Mouse (Mus musculus): Measurements from ENCODE around the gene Otud7b. TPM values are rescaled to one million over a fixed set of nuclear protein-coding genes. Genes with fewer than 3 reads are reported as not detected.

Gene Otud7b
- polyA plus RNA-seq, 1 experiment from 2014 or later, result 14.9 TPM

- Histone ChIP-seq H3K4me1 (0 out of 2 replicates have a peak, but pooled peaks cover 2% of the 10 kb centered on the region), H3K9me3 (no peaks in the 10 kb centered on the region), H3K4me3 (no peak overlapping the region), H3K9ac (no peak overlapping the region), H3K36me3 (peaks cover 87% of the 10 kb centered on the region), H3K4me2 (no peak overlapping the region), H3K27me3 (replicated peaks) (no peaks in the 10 kb centered on the region), H3K27ac (replicated peaks) (no peak overlapping the region)
- no peak for ATAC-seq (ENCODE audit: extremely low read depth, insufficient number of reproducible peaks, low FRiP score, low TSS enrichment)
- WGBS, result 80% methylated on average over 7 of the region's 7 CpGs
Observed at GRCm38 (mm10) chr3:96151836-96152235, 47.5 kb downstream of the Otud7b start.

GRCm38 (mm10) chr3:96152611-96153010, 48.3 kb downstream of the Otud7b start:
- Histone ChIP-seq H3K4me1 (0 out of 2 replicates have a peak, but pooled peaks cover 2% of the 10 kb centered on the region), H3K27me3 (replicated peaks) (no peaks in the 10 kb centered on the region), H3K4me2 (no peak overlapping the region), H3K9me3 (no peaks in the 10 kb centered on the region), H3K36me3 (peaks cover 86% of the 10 kb centered on the region), H3K9ac (no peak overlapping the region), H3K4me3 (no peak overlapping the region), H3K27ac (replicated peaks) (no peak overlapping the region)
- no peak for ATAC-seq (ENCODE audit: extremely low read depth, insufficient number of reproducible peaks, low FRiP score, low TSS enrichment)
- 93% methylated on average over 5 of the region's 5 CpGs for WGBS

GRCm38 (mm10) chr3:96155501-96155900, 51.2 kb downstream of the Otud7b start:
- ATAC-seq (ENCODE audit: extremely low read depth, insufficient number of reproducible peaks, low FRiP score, low TSS enrichment), result no peak
- Histone ChIP-seq H3K4me1 (peaks cover 15% of the 10 kb centered on the region), H3K9ac (no peak overlapping the region), H3K4me3 (no peak overlapping the region), H3K4me2 (no peak overlapping the region), H3K27me3 (replicated peaks) (no peaks in the 10 kb centered on the region), H3K27ac (replicated peaks) (no peak overlapping the region), H3K36me3 (peaks cover 70% of the 10 kb centered on the region), H3K9me3 (no peaks in the 10 kb centered on the region)
- 79% methylated on average over 8 of the region's 8 CpGs for WGBS

GRCm38 (mm10) chr3:96159820-96160219, 55.5 kb downstream of the Otud7b start:
- ATAC-seq (ENCODE audit: extremely low read depth, insufficient number of reproducible peaks, low FRiP score, low TSS enrichment), result no peak
- Histone ChIP-seq H3K4me2 (peak overlapping the region; percentile 81), H3K36me3 (peaks cover 27% of the 10 kb centered on the region), H3K27me3 (replicated peaks) (no peaks in the 10 kb centered on the region), H3K4me3 (no peak overlapping the region), H3K4me1 (peaks cover 30% of the 10 kb centered on the region), H3K9me3 (no peaks in the 10 kb centered on the region), H3K9ac (peak overlapping the region; percentile 50), H3K27ac (replicated peaks) (peak overlapping the region; percentile 85)
- 63% methylated on average over 4 of the region's 4 CpGs for WGBS

- no peaks in the 10 kb centered on the region for H3K27me3 ChIP-seq (replicated peaks)
- WGBS, result 43% methylated on average over 4 of the region's 4 CpGs
- H3K4me3 ChIP-seq, result peak overlapping the region; percentile 60
- no peaks in the 10 kb centered on the region for H3K9me3 ChIP-seq
- peaks cover 22% of the 10 kb centered on the region for H3K36me3 ChIP-seq
- ATAC-seq (ENCODE audit: extremely low read depth, insufficient number of reproducible peaks, low FRiP score, low TSS enrichment), result peak; percentile 38
- H3K9ac ChIP-seq, result peak overlapping the region; percentile 85
- peak overlapping the region; percentile 81 for H3K4me2 ChIP-seq
- H3K27ac ChIP-seq (replicated peaks), result peak overlapping the region; percentile 85
- H3K4me1 ChIP-seq, result peaks cover 30% of the 10 kb centered on the region
Observed at GRCm38 (mm10) chr3:96160222-96160802, 56.0 kb downstream of the Otud7b start.

- peak overlapping the region; percentile 60 for H3K4me3 ChIP-seq
- H3K4me2 ChIP-seq, result peak overlapping the region; percentile 81
- no peaks in the 10 kb centered on the region for H3K9me3 ChIP-seq
- H3K36me3 ChIP-seq, result peaks cover 15% of the 10 kb centered on the region
- 4% methylated on average over 12 of the region's 12 CpGs for WGBS
- no peak for ATAC-seq (ENCODE audit: extremely low read depth, insufficient number of reproducible peaks, low FRiP score, low TSS enrichment)
- H3K27me3 ChIP-seq (replicated peaks), result no peaks in the 10 kb centered on the region
- H3K4me1 ChIP-seq, result peaks cover 30% of the 10 kb centered on the region
- peak overlapping the region; percentile 85 for H3K9ac ChIP-seq
- peak overlapping the region; percentile 85 for H3K27ac ChIP-seq (replicated peaks)
Observed at GRCm38 (mm10) chr3:96160803-96161516, 56.6 kb downstream of the Otud7b start.

- H3K4me1 ChIP-seq, result peaks cover 30% of the 10 kb centered on the region
- peak within 1 kb of the TSS; percentile 60 for H3K4me3 ChIP-seq
- peaks cover 7% of the 10 kb centered on the region; the same call in 1 of the 2 replicates for H3K36me3 ChIP-seq
- peak within 1 kb of the TSS; percentile 85 for H3K9ac ChIP-seq
- no peak for ATAC-seq (ENCODE audit: extremely low read depth, insufficient number of reproducible peaks, low FRiP score, low TSS enrichment)
- H3K9me3 ChIP-seq, result no peaks in the 10 kb centered on the region
- H3K27ac ChIP-seq (replicated peaks), result peak within 1 kb of the TSS; percentile 85
- H3K4me2 ChIP-seq, result peak within 1 kb of the TSS; percentile 81
- 12% methylated on average over 16 of the region's 16 CpGs for WGBS
- H3K27me3 ChIP-seq (replicated peaks), result no peaks in the 10 kb centered on the region
Observed at GRCm38 (mm10) chr3:96161869-96162840, 57.8 kb downstream of the Otud7b start, which contains the start of gene Mtmr11. TSS of gene Mtmr11 (plus strand) at chr3:96162004.

- WGBS, result 78% methylated on average over 6 of the region's 6 CpGs
- H3K4me2 ChIP-seq, result peak overlapping the region; percentile 81
- H3K27me3 ChIP-seq (replicated peaks), result no peaks in the 10 kb centered on the region
- H3K27ac ChIP-seq (replicated peaks), result no peak overlapping the region
- peaks cover 4% of the 10 kb centered on the region; the same call in 1 of the 2 replicates for H3K36me3 ChIP-seq
- ATAC-seq (ENCODE audit: extremely low read depth, insufficient number of reproducible peaks, low FRiP score, low TSS enrichment), result no peak
- peak overlapping the region; percentile 85 for H3K9ac ChIP-seq
- no peaks in the 10 kb centered on the region for H3K9me3 ChIP-seq
- H3K4me3 ChIP-seq, result peak overlapping the region; percentile 60; the same call in 1 of the 2 replicates
- peaks cover 30% of the 10 kb centered on the region for H3K4me1 ChIP-seq
Observed at GRCm38 (mm10) chr3:96163040-96163439, 58.7 kb downstream of the Otud7b start.

GRCm38 (mm10) chr3:96168466-96169158, 64.3 kb downstream of the Otud7b start:
- ATAC-seq (ENCODE audit: extremely low read depth, insufficient number of reproducible peaks, low FRiP score, low TSS enrichment), result no peak
- Histone ChIP-seq H3K4me1 (peaks cover 25% of the 10 kb centered on the region), H3K9me3 (no peaks in the 10 kb centered on the region), H3K27me3 (replicated peaks) (no peaks in the 10 kb centered on the region), H3K27ac (replicated peaks) (peak overlapping the region; percentile 2; the same call in 1 of the 2 replicates), H3K36me3 (peaks cover 16% of the 10 kb centered on the region), H3K4me3 (no peak overlapping the region), H3K9ac (no peak overlapping the region), H3K4me2 (no peak overlapping the region)
- WGBS, result 60% methylated on average over 12 of the region's 12 CpGs

GRCm38 (mm10) chr3:96170276-96170675, 65.9 kb downstream of the Otud7b start:
- no peak overlapping the region for H3K4me3 ChIP-seq
- H3K36me3 ChIP-seq, result peaks cover 33% of the 10 kb centered on the region
- peak overlapping the region; percentile 95; the same call in 1 of the 2 replicates for H3K9ac ChIP-seq
- H3K27me3 ChIP-seq (replicated peaks), result no peaks in the 10 kb centered on the region
- peaks cover 34% of the 10 kb centered on the region for H3K4me1 ChIP-seq
- H3K4me2 ChIP-seq, result no peak overlapping the region; the same call in 1 of the 2 replicates
- peak overlapping the region; percentile 99; the same call in 1 of the 2 replicates for H3K27ac ChIP-seq (replicated peaks)
- no peak for ATAC-seq (ENCODE audit: extremely low read depth, insufficient number of reproducible peaks, low FRiP score, low TSS enrichment)
- H3K9me3 ChIP-seq, result no peaks in the 10 kb centered on the region
- 87% methylated on average over 4 of the region's 4 CpGs for WGBS

Measured in heart, embryonic 13.5 days (tissue).